Mouse (Mus musculus) activated CD4-positive, CD25-positive, alpha-beta regulatory T cell, adult 4 months (primary cell): ENCODE measurements around the gene Pip5k1c. TPM values are rescaled to one million over a fixed set of nuclear protein-coding genes. Genes with fewer than 3 reads are reported as not detected.

Source experiments
- ATAC-seq: one replicate; pipeline ENCODE4 v1.8.0; 2017
- polyA plus RNA-seq, 2 experiments: library from polyadenylated mRNA; unstranded; fragments of 100-300 nt; shearing (Covaris generic); gene quantifications; one replicate each; pipeline ENCODE4 v1.2.1; 2017

Gene Pip5k1c
- polyA plus RNA-seq, 2 experiments from 2014 or later, result 11.1 to 16.9 TPM

GRCm38 (mm10) chr10:81325781-81326180 lies 33.0 kb downstream of the Pip5k1c start:
- ATAC-seq, result no peak

GRCm38 (mm10) chr10:81326858-81327257 lies 34.1 kb downstream of the Pip5k1c start:
- no peak for ATAC-seq

GRCm38 (mm10) chr10:81327959-81328358 lies 35.2 kb downstream of the Pip5k1c start:
- no peak for ATAC-seq

GRCm38 (mm10) chr10:81328386-81328785 lies 35.6 kb downstream of the Pip5k1c start, which contains the start of gene Tbxa2r:
TSS of gene Tbxa2r (plus strand) at chr10:81328731.
- ATAC-seq, result peak; percentile 57

GRCm38 (mm10) chr10:81329194-81329975 lies 36.6 kb downstream of the Pip5k1c start:
- ATAC-seq, result peak; percentile 79

DNA sequence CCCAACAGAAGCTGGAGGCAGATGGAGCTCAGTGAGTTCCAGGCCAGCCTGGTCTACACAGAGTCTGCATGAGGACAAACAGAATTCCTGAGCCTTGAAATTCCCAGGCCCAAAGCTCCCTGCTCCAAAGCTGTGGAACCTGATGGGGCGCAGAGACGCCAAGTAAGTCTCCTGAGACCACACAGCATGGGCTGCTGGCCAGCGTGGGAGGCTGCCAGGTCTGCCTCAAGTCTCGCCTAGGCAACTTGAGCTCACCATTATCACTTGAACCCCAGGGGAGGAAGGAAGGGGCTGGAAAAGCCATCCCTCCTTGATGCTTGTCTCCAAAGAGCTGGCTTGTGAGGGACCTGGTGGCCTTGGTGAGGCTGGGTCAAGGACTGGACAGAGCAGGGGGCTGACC lies 37.2 kb downstream of the Pip5k1c start:
- no peak for ATAC-seq

DNA sequence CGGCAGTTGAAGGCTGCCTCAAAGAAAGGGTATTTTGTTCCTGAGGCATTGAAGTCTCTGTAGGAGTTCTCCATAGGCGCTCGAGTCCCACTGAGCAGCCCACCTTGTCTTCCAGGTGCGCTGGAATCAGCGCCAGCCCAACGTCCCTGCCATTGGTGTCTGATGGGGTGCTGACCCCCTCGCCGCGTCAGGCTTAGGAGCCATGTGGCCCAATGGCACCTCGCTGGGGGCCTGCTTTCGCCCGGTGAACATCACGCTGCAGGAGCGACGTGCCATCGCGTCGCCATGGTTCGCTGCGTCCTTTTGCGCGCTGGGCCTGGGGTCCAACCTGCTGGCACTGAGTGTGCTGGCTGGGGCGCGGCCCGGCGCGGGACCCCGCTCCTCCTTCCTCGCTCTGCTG lies 39.5 kb downstream of the Pip5k1c start:
- no peak for ATAC-seq

- no peak for ATAC-seq
Measured at GRCm38 (mm10) chr10:81334324-81334723, 41.6 kb downstream of the Pip5k1c start.

- ATAC-seq, result no peak
Measured at GRCm38 (mm10) chr10:81335393-81336340, 42.9 kb downstream of the Pip5k1c start.

DNA sequence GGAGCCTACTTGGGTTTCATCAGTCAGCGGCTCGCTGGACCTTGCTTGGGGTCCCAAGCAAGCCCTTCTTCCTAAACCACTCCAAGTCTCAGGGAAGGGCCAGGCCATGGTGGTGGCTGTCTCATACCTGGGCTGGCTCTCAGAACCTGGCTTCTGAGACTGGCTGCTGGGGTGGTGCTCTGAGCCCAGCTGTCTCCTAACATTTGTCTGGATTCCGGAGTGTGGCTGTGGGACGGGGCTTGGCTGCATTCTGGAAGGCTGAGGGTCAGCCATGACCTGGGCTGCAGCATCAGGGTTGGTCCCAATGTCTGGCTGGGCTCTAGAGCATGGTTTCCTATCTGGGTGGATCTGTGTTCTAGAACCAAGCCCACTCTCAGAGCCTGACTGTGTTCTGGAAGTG lies 43.8 kb downstream of the Pip5k1c start:
- no peak for ATAC-seq

- no peak for ATAC-seq
Measured at GRCm38 (mm10) chr10:81340551-81341332, 48.0 kb downstream of the Pip5k1c start.

DNA sequence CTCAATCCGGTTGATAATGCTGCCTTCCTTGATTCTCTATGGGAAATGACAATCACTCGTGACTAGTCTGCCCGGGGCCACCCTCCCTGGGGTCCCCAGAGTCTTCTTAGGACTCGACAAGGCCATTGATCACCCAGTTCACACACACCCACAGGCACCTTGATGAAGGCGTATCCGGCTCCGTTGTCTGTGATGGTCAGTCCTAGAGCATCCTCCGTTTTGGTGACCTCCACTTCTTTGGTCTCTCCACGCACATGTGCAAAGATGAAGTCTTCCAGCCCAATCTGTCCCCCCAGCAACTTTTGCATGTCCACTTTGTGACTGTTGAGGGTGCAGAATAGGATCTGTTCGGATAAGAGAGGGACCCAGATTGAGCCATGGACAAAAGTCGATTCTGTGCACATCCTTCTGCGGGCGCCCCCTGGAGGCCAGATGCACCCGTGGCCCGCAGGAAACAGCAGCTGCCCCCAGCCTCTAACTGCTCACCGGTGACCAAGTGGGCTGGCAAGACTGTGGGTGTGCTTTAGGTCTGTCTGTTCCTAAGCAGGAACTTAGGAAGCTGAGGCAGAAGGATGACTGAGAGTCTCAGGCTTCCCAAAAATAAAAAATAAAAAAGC lies 48.7 kb downstream of the Pip5k1c start:
- peak; percentile 51 for ATAC-seq

- ATAC-seq, result no peak
Measured at GRCm38 (mm10) chr10:81342686-81343505, 50.1 kb downstream of the Pip5k1c start, which contains the start of gene Gipc3. TSS of gene Gipc3 (minus strand) at chr10:81343266.

DNA sequence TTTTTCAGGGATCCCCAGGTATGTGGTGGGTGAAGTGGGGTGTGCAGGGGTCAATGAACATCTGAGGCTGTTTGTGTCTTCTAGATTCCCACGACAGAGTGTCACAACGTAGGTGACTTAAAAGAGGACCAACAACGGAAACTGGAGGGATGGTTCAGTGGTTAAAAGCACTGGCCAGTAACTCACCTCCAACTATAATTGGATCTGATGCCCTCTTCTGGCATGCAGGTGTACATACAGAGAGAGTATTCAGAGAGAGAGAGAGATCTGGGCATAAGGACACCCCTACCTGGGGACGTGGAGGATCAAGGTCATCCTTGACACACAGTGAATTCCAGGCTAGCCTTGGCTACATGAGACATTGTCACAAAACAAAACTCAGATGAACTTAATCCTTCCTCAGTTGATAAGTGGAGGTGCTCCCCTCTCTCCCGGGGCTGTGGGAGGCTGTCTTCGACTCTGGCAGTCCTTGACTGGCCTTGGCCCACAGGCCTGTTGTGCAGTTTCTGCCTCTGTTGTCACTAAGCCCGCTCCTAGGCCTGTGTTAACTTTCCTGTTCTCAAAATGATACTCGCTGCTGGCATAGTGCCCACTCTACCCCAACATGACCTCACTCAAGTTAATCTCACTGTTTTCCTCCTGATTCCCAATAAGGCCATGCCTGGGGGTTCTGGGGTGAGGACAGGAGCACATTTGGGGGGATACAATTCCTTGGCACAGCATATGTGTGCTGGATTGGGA lies 51.8 kb downstream of the Pip5k1c start:
- ATAC-seq, result peak; percentile 38

- ATAC-seq, result no peak
Measured at GRCm38 (mm10) chr10:81345162-81345534, 52.4 kb downstream of the Pip5k1c start.

- no peak for ATAC-seq
Measured at GRCm38 (mm10) chr10:81346453-81347067, 53.8 kb downstream of the Pip5k1c start.

- no peak for ATAC-seq
Measured at GRCm38 (mm10) chr10:81349146-81349545, 56.4 kb downstream of the Pip5k1c start.

DNA sequence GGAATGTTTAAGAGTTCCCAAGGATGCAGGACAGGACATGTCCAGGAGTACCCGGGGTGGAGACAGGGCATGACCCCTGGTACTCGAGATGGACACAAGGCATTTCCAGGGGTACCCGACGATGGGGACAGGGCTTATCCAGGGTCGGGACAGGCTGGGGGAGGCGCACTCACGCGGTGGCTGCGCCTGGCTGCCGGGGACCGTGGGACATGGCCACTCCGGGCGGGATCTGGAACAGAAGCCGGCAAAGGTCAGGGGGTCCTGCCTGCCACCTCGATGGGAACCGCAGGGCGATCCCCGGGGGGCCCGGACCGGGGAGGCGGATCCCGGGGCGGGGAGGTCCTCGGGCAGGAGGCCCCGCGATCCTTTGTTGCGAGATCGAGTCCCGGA lies 57.2 kb downstream of the Pip5k1c start:
- no peak for ATAC-seq

- peak; percentile 97 for ATAC-seq
Measured at GRCm38 (mm10) chr10:81350351-81351063, 57.7 kb downstream of the Pip5k1c start, which contains the start of gene Hmg20b. TSS of gene Hmg20b (minus strand) at chr10:81350480.
